Mouse (Mus musculus) ES-E14 (cell line): Measurements from ENCODE around the gene Hecw2. TPM values are rescaled to one million over a fixed set of nuclear protein-coding genes. Genes with fewer than 3 reads are reported as not detected.

Source experiments
- DNase-seq: peaks from one replicate; pipeline ENCODE4 v3.0.0-alpha.2; 2013; ENCODE audit warnings: low read depth, low spot score
- H3K27ac ChIP-seq: 2 replicates; pipeline ENCODE4 v1.5.1; 2012; ENCODE audit warnings: low read depth, mild to moderate bottlenecking, low read length, moderate library complexity, mixed read lengths; ENCODE audit not compliant: poor library complexity, insufficient read depth, severe bottlenecking
- H3K36me3 ChIP-seq: 2 replicates; pipeline ENCODE4 v1.6.1; 2012; ENCODE audit warnings: mild to moderate bottlenecking, low read length, moderate library complexity, mixed read lengths; ENCODE audit not compliant: control insufficient read depth, poor library complexity, insufficient read depth, severe bottlenecking
- H3K4me1 ChIP-seq, 2 experiments: fragments of 150-350 bp in 1 of 2; sonication (generic) in 1 of 2; 2 replicates each; pipeline ENCODE4 v1.6.1; 2012; ENCODE audit warnings: low read length in 2 of 2, mild to moderate bottlenecking in 1 of 2, mixed read lengths in 1 of 2; ENCODE audit not compliant: control insufficient read depth in 2 of 2, insufficient read depth in 2 of 2, poor library complexity in 1 of 2
- H3K4me3 ChIP-seq, 2 experiments: fragments of 150-350 bp in 1 of 2; sonication (generic) in 1 of 2; 2 replicates each; pipeline ENCODE4 v1.5.1; 2012; ENCODE audit warnings: low read length in 2 of 2, low read depth in 1 of 2, mild to moderate bottlenecking in 1 of 2, mixed read lengths in 1 of 2; ENCODE audit not compliant: insufficient read depth in 1 of 2, poor library complexity in 1 of 2, severe bottlenecking in 1 of 2
- H3K9ac ChIP-seq: 2 replicates; pipeline ENCODE4 v1.6.1; 2012; ENCODE audit warnings: low read depth, mild to moderate bottlenecking, low read length, mixed read lengths; ENCODE audit not compliant: poor library complexity, insufficient read depth, severe bottlenecking
- H3K9me3 ChIP-seq: fragments of 150-350 bp; sonication (generic); 2 replicates; pipeline ENCODE4 v1.6.1; 2012; ENCODE audit warnings: low read depth, mild to moderate bottlenecking, low read length; ENCODE audit not compliant: control insufficient read depth, insufficient read depth
- CHD2 ChIP-seq: IDR thresholded peaks from 2 replicates; pipeline ENCODE4 v1.6.1; 2014; ENCODE audit warnings: mild to moderate bottlenecking, low read depth, low read length, inconsistent platforms
- HCFC1 ChIP-seq: IDR thresholded peaks from 2 replicates; pipeline ENCODE4 v1.6.1; 2012; ENCODE audit warnings: low read length, inconsistent platforms, borderline replicate concordance; ENCODE audit not compliant: insufficient read depth
- MAFK ChIP-seq: IDR thresholded peaks from 2 replicates; pipeline ENCODE4 v1.6.1; 2014; ENCODE audit warnings: mild to moderate bottlenecking, low read depth, low read length, inconsistent platforms; ENCODE audit not compliant: insufficient read depth
- ZC3H11A ChIP-seq: IDR thresholded peaks from 2 replicates; pipeline ENCODE4 v1.6.1; 2012; ENCODE audit warnings: low read depth, mild to moderate bottlenecking, inconsistent platforms, low read length, borderline replicate concordance
- ZNF384 ChIP-seq: IDR thresholded peaks from 2 replicates; pipeline ENCODE4 v1.6.1; 2012; ENCODE audit warnings: low read depth, low read length, inconsistent platforms
- in situ Hi-C, 2 experiments: fragments of 600-800 bp; cut with MboI; formaldehyde crosslinking; loops; one replicate each; pipeline ENCODE4 v1.15.1; 2025; ENCODE audit warnings: low sequenced_read_pairs in 2 of 2, inconsistent platforms in 1 of 2; ENCODE audit not compliant: unreplicated experiment in 2 of 2
- total RNA-seq: library from RNA; depleted of rRNA; stranded (reverse); fragments of 300-350 nt; gene quantifications from 2 replicates; pipeline ENCODE4 v1.2.3, GENCODE M21; 2012

The Hecw2 gene
- total RNA-seq, 1 experiment: 6.6 TPM

GRCm38 (mm10) chr1:53986185-53986892 is 208.6 kb downstream of the Hecw2 start:
- in situ Hi-C loops: no loop called here
- no peak for TF ChIP-seq MAFK
- Histone ChIP-seq H3K4me3 (no peak overlapping the region), H3K9ac (no peak overlapping the region), H3K36me3 (no peaks in the 10 kb centered on the region; the same call in 1 of the 2 replicates), H3K4me1 (no peaks in the 10 kb centered on the region), H3K9me3 (no peaks in the 10 kb centered on the region), H3K27ac (no peak overlapping the region)
- no peak for DNase-seq

- Histone ChIP-seq H3K27ac (no peak overlapping the region), H3K4me1 (no peaks in the 10 kb centered on the region), H3K4me3 (no peak overlapping the region), H3K36me3 (no peaks in the 10 kb centered on the region), H3K9me3 (no peaks in the 10 kb centered on the region), H3K9ac (no peak overlapping the region)
- no peak for DNase-seq
- in situ Hi-C loops: no loop called here
- TF ChIP-seq MAFK (no peak), ZC3H11A (no peak), CHD2 (no peak), HCFC1 (no peak), ZNF384 (no peak)
Measured at GRCm38 (mm10) chr1:53978514-53978831, 216.5 kb downstream of the Hecw2 start.

- Histone ChIP-seq H3K27ac (no peak overlapping the region), H3K4me3 (no peak overlapping the region), H3K9ac (no peak overlapping the region), H3K9me3 (no peaks in the 10 kb centered on the region), H3K36me3 (no peaks in the 10 kb centered on the region), H3K4me1 (no peaks in the 10 kb centered on the region)
- TF ChIP-seq CHD2: no peak
- in situ Hi-C loops: no loop called here
- DNase-seq: no peak
Measured at GRCm38 (mm10) chr1:53977806-53978513, 217.0 kb downstream of the Hecw2 start.

- H3K9ac ChIP-seq: no peak overlapping the region
- no peak overlapping the region for H3K4me3 ChIP-seq
- H3K27ac ChIP-seq: no peak overlapping the region
- TF ChIP-seq CHD2 (no peak), HCFC1 (no peak), MAFK (no peak), ZNF384 (no peak), ZC3H11A (no peak)
- H3K4me1 ChIP-seq: no peaks in the 10 kb centered on the region
- in situ Hi-C loops: no loop called here
- DNase-seq: no peak
- H3K9me3 ChIP-seq: no peaks in the 10 kb centered on the region
- H3K36me3 ChIP-seq: no peaks in the 10 kb centered on the region
Measured at GRCm38 (mm10) chr1:53976721-53977120, 218.2 kb downstream of the Hecw2 start.

GRCm38 (mm10) chr1:53976100-53976499 is 218.9 kb downstream of the Hecw2 start:
- Histone ChIP-seq H3K4me3 (no peak overlapping the region), H3K4me1 (no peaks in the 10 kb centered on the region), H3K27ac (no peak overlapping the region), H3K9me3 (no peaks in the 10 kb centered on the region), H3K9ac (no peak overlapping the region), H3K36me3 (no peaks in the 10 kb centered on the region)
- TF ChIP-seq ZNF384: no peak
- TF ChIP-seq MAFK: no peak
- no peak for TF ChIP-seq HCFC1
- TF ChIP-seq ZC3H11A: no peak
- no peak for TF ChIP-seq CHD2
- no peak for DNase-seq
- in situ Hi-C loops: no loop called here
